Mouse (Mus musculus) ES-Bruce4 (cell line): ENCODE measurements at regions not wholly inside any gene's neighbourhood (a gene's known extent, or its start where the extent isn't known, plus 50 kb on each side); places are given as distances from the start of the nearest gene placed in this dataset.

Source experiments
- CTCF ChIP-seq: IDR thresholded peaks from one replicate; pipeline ENCODE4 v1.8.1; 2011; ENCODE audit warnings: low read depth, low read length
- EP300 ChIP-seq: IDR thresholded peaks from 2 replicates; pipeline ENCODE4 v1.6.1; 2011; ENCODE audit warnings: low read depth, low read length; ENCODE audit not compliant: insufficient read depth
- POLR2A ChIP-seq: IDR thresholded peaks from one replicate; pipeline ENCODE4 v1.8.1; 2011; ENCODE audit warnings: low read length; ENCODE audit not compliant: insufficient read depth

DNA sequence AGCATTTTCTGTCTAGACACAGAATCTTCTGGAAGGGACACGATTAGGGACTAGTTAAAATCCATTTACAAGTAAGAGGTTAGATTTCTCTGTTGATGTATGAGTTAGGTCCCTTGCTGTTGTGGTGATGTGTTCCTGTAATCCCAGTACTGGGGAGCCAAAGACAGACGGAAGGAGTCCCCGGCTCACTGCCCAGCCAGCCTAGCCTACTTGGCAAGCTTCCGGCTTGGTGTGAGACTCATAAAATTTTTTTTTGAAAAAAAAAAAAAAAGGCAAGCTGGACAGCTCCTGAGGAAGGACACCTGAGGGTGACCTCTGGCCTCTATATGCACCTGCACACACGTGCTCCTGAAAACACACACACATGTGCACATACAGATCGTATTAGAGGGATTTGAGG lies 76.7 kb upstream of the Slc22a12 start:
- TF ChIP-seq POLR2A, result no peak
- TF ChIP-seq CTCF, result no peak
- no peak for TF ChIP-seq EP300
